Mouse (Mus musculus): ENCODE measurements around the gene Gm21981.
"Not testable (repeated sequence)": the region's sequence is repeated elsewhere in the genome, so short reads cannot be mapped to it uniquely, and the experiment has no call there.

Gm21981 gene

GRCm38 (mm10) chr17:47663009-47663713 is 31.1 kb downstream of the Gm21981 start:
- no peak for DNase-seq

GRCm38 (mm10) chr17:47658741-47659243 is 35.5 kb downstream of the Gm21981 start:
- DNase-seq: no peak

GRCm38 (mm10) chr17:47657901-47658300 is 36.4 kb downstream of the Gm21981 start:
- no peak for DNase-seq

GRCm38 (mm10) chr17:47655697-47656096 is 38.6 kb downstream of the Gm21981 start:
- DNase-seq: no peak

- DNase-seq: not testable (repeated sequence)
Observed at GRCm38 (mm10) chr17:47654346-47654745, 39.9 kb downstream of the Gm21981 start.

- no peak for DNase-seq
Observed at GRCm38 (mm10) chr17:47651953-47652352, 42.3 kb downstream of the Gm21981 start.

- no peak for DNase-seq
Observed at GRCm38 (mm10) chr17:47648966-47649365, 45.3 kb downstream of the Gm21981 start.

GRCm38 (mm10) chr17:47646683-47647082 is 47.6 kb downstream of the Gm21981 start:
- DNase-seq: peak; percentile 84 to 92

- peak in 1 of 2 experiments; percentile 19 for DNase-seq
Observed at GRCm38 (mm10) chr17:47642992-47643391, 51.3 kb downstream of the Gm21981 start.

Measured in kidney, postnatal 25 days (tissue).